Mouse (Mus musculus) neural tube, embryonic 13.5 days (tissue): ENCODE data around the gene Rps19bp1. TPM values are rescaled to one million over a fixed set of nuclear protein-coding genes. Genes with fewer than 3 reads are reported as not detected.
A peak's percentile ranks its signal among the peaks of the same experiment; 100 is the strongest.

Source experiments
- ATAC-seq: fragments of 200-750 bp; cut with Nextera tagmentation; 2 replicates; pipeline ENCODE4 v1.8.0; 2017; ENCODE audit warnings: low read depth, mild to moderate bottlenecking, moderate TSS enrichment, moderate library complexity
- H3K27ac ChIP-seq: fragments of 300-500 bp; sonication (generic); replicated peaks from 2 replicates; pipeline ENCODE4 v1.5.1; 2015; ENCODE audit warnings: moderate library complexity, mild to moderate bottlenecking, inconsistent platforms
- H3K27me3 ChIP-seq: fragments of 300-500 bp; sonication (generic); 2 replicates; pipeline ENCODE4 v1.6.1; 2015; ENCODE audit warnings: mild to moderate bottlenecking, inconsistent platforms
- H3K36me3 ChIP-seq: fragments of 300-500 bp; sonication (generic); 2 replicates; pipeline ENCODE4 v1.6.1; 2015; ENCODE audit warnings: mild to moderate bottlenecking, inconsistent platforms
- H3K4me1 ChIP-seq: fragments of 300-500 bp; sonication (generic); replicated peaks from 2 replicates; pipeline ENCODE4 v1.6.1; 2015; ENCODE audit warnings: inconsistent platforms
- H3K4me2 ChIP-seq: fragments of 300-500 bp; sonication (generic); 2 replicates; pipeline ENCODE4 v1.6.1; 2015; ENCODE audit warnings: inconsistent platforms, mild to moderate bottlenecking, moderate library complexity
- H3K4me3 ChIP-seq: fragments of 300-500 bp; sonication (generic); 2 replicates; pipeline ENCODE4 v1.5.1; 2015; ENCODE audit warnings: mild to moderate bottlenecking, inconsistent platforms
- H3K9ac ChIP-seq: fragments of 300-500 bp; sonication (generic); 2 replicates; pipeline ENCODE4 v1.6.1; 2015; ENCODE audit warnings: moderate library complexity, mild to moderate bottlenecking, inconsistent platforms
- H3K9me3 ChIP-seq: fragments of 300-500 bp; sonication (generic); 2 replicates; pipeline ENCODE4 v1.6.1; 2016; ENCODE audit warnings: inconsistent platforms
- WGBS: fragments of 180-500 bp; shearing (Covaris S2); methylation state at CpG from one replicate; pipeline ENCODE4 v1.1.7; 2015; 5-methylcytosine and 5-hydroxymethylcytosine counted together
- polyA plus RNA-seq: library from polyadenylated mRNA; unstranded; fragments of >200 nt; fragmentation: Nextera tagmentation; extraction: Ambion mirVana; gene quantifications from 2 replicates; pipeline ENCODE4 v1.2.1, GENCODE M21; 2015

Rps19bp1 gene
- polyA plus RNA-seq, 1 experiment from 2014 or later, result 74.2 TPM

GRCm38 (mm10) chr15:80228071-80228800 is 35.9 kb downstream of the Rps19bp1 start:
- 62% methylated on average over 17 of the region's 17 CpGs for WGBS
- H3K9me3 ChIP-seq, result no peaks in the 10 kb centered on the region

DNA sequence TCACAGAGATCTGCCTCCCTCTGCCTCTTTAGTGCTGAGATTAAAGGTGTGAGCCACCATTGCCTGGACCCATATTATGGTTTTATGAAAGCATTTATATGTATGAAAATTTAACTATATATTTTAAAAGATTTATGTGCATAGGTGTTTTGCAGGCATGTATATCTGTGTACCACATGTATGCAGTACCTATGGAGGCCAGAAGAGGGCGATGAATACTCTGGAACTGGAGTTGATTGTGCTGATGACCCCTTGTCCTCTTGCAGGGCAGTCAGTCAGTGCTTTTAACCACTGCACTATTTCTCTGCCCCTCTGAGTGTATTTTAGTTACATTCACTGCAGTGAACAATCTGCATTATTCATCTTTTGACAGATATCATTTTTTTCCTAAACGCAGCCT is 38.3 kb downstream of the Rps19bp1 start:
- no peaks in the 10 kb centered on the region for H3K9me3 ChIP-seq
- no peak for ATAC-seq
- H3K4me2 ChIP-seq, result no peak overlapping the region
- no peak overlapping the region for H3K4me3 ChIP-seq
- H3K9ac ChIP-seq, result no peak overlapping the region
- H3K36me3 ChIP-seq, result no peaks in the 10 kb centered on the region
- H3K27me3 ChIP-seq, result no peaks in the 10 kb centered on the region
- WGBS, result 50% methylated on average over 2 of the region's 2 CpGs
- no peaks in the 10 kb centered on the region; the same call in 1 of the 2 replicates for H3K4me1 ChIP-seq
- no peak overlapping the region for H3K27ac ChIP-seq

More at GRCm38 (mm10) chr15:80228071-80228800, 35.9 kb downstream of the Rps19bp1 start:
- H3K9ac ChIP-seq, result no peak overlapping the region
- no peak overlapping the region for H3K4me2 ChIP-seq
- H3K27ac ChIP-seq, result no peak overlapping the region
- H3K4me3 ChIP-seq, result no peak overlapping the region
- H3K27me3 ChIP-seq, result no peaks in the 10 kb centered on the region
- no peaks in the 10 kb centered on the region for H3K36me3 ChIP-seq
- no peak for ATAC-seq
- peaks cover 3% of the 10 kb centered on the region for H3K4me1 ChIP-seq

DNA sequence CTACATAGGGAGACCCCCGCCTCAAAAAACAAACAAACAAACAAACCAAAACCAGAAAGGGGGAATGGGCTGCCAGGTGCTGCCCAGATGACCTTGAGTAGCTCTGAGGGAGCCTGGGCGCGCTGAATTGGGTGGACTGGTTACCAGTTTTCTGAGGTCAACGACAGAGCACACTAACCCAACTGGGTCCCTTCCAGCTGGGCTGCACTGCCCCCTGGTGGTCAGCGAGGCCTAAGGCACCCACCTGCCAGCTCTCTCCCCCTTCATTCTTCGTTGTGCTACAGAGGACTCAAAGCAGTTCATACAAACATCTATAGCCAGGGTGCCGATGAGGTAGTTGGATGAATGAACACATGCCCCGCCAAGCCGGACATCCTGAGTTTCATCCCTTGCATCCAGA is 38.9 kb downstream of the Rps19bp1 start:
- Histone ChIP-seq H3K27me3 (no peaks in the 10 kb centered on the region), H3K9ac (no peak overlapping the region), H3K27ac (no peak overlapping the region), H3K9me3 (no peaks in the 10 kb centered on the region), H3K36me3 (no peaks in the 10 kb centered on the region), H3K4me3 (no peak overlapping the region), H3K4me1 (no peaks in the 10 kb centered on the region; the same call in 1 of the 2 replicates), H3K4me2 (no peak overlapping the region)
- ATAC-seq, result no peak; the same call in 1 of the 2 replicates
- WGBS, result 31% methylated on average over 9 of the region's 9 CpGs

GRCm38 (mm10) chr15:80223751-80224150 is 40.4 kb downstream of the Rps19bp1 start:
- no peaks in the 10 kb centered on the region for H3K27me3 ChIP-seq
- no peaks in the 10 kb centered on the region for H3K36me3 ChIP-seq
- H3K9ac ChIP-seq, result no peak overlapping the region
- H3K4me3 ChIP-seq, result no peak overlapping the region
- no peak overlapping the region for H3K4me2 ChIP-seq
- no peak overlapping the region for H3K27ac ChIP-seq
- no peaks in the 10 kb centered on the region; the same call in 1 of the 2 replicates for H3K4me1 ChIP-seq
- no peaks in the 10 kb centered on the region for H3K9me3 ChIP-seq
- no peak for ATAC-seq
- 93% methylated on average over 7 of the region's 7 CpGs for WGBS

GRCm38 (mm10) chr15:80221031-80221430 is 43.1 kb downstream of the Rps19bp1 start:
- Histone ChIP-seq H3K27ac (no peak overlapping the region), H3K4me3 (no peak overlapping the region), H3K27me3 (no peaks in the 10 kb centered on the region), H3K4me2 (no peak overlapping the region), H3K9ac (no peak overlapping the region), H3K9me3 (no peaks in the 10 kb centered on the region), H3K4me1 (no peaks in the 10 kb centered on the region; the same call in 1 of the 2 replicates), H3K36me3 (no peaks in the 10 kb centered on the region)
- WGBS, result 70% methylated on average over 8 of the region's 8 CpGs
- no peak for ATAC-seq

DNA sequence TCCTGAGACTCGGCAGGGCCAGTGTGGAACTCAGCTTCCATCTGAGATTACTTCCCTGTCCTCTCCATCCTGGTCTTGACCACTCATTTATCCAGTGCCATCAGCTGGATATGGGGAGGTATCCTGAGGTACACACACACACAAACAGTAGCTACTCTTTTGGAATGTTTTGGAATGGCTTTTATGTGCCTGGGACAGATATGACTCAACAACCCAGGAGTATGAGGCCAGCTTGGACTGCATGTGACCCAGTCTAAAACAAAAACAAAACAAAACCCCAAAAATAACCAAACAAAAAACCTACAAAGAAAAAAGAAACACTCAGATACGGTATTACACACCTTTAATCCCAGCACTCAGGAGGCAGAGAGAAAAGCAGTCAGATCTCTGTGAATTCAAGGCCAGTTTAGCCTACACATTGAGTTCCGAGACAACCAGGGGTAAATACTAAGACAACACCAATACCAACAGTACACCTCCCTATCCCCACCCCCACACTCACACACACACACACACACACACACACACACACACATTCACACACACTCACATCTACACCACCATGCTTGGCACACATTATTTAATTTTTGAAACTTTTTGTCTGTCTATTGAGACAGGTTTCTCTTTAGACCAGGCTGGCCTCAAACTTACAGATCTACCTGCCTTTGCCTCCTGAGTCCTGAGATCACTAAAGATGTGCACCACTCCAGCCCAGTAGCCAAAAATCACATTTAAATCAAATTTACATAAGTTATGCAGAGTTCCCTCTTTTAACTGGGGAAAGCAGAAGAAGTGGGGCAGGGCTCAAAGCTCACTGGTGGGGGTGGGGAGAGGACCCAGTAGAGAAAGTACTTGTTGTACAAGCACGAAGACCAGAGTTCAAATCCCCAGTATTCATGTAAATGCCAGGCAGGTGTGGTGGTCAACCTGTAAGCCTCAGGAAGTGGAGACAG is 44.1 kb downstream of the Rps19bp1 start:
- Histone ChIP-seq H3K4me2 (no peak overlapping the region), H3K4me3 (no peak overlapping the region), H3K9ac (no peak overlapping the region)

DNA sequence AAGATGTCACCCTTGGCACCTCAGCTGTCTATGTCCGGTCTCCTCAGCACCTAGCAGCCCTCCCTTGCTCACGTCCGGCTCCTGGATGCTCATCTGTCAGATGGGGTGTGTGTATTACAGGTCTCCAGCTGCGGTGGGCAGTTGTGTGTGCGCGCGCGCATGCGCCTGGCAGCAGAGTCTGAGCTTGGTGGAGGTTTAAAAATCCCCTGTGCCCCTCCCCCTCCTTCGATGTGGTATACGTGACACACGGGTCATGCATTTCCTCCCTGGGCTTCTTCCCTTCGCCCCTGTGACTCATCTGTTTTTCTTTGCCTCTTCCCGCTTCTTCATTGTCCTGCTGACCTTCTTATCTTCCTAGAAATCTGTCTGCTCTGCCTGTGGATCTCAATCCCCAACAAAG is 44.9 kb downstream of the Rps19bp1 start:
- Histone ChIP-seq H3K27me3 (no peaks in the 10 kb centered on the region), H3K4me2 (peak overlapping the region; percentile 11; the same call in 1 of the 2 replicates), H3K27ac (0 out of 2 replicates have a peak overlapping the region, but pooled peaks have one; percentile 13), H3K4me1 (no peaks in the 10 kb centered on the region; the same call in 1 of the 2 replicates), H3K4me3 (no peak overlapping the region), H3K36me3 (peaks cover 8% of the 10 kb centered on the region; the same call in 1 of the 2 replicates), H3K9me3 (no peaks in the 10 kb centered on the region), H3K9ac (peak overlapping the region; percentile 26; the same call in 1 of the 2 replicates)
- no peak for ATAC-seq
- 52% methylated on average over 14 of the region's 14 CpGs for WGBS

More for the DNA sequence above, 44.1 kb downstream of the Rps19bp1 start:
- no peaks in the 10 kb centered on the region for H3K27me3 ChIP-seq
- H3K9me3 ChIP-seq, result no peaks in the 10 kb centered on the region
- no peak for ATAC-seq
- 83% methylated on average over 4 of the region's 4 CpGs for WGBS
- H3K36me3 ChIP-seq, result 0 out of 2 replicates have a peak, but pooled peaks cover under 1% of the 10 kb centered on the region
- no peak overlapping the region for H3K27ac ChIP-seq
- no peaks in the 10 kb centered on the region; the same call in 1 of the 2 replicates for H3K4me1 ChIP-seq

- Histone ChIP-seq H3K9me3 (no peaks in the 10 kb centered on the region), H3K27me3 (no peaks in the 10 kb centered on the region), H3K36me3 (peaks cover 19% of the 10 kb centered on the region), H3K4me2 (no peak overlapping the region), H3K4me1 (no peaks in the 10 kb centered on the region; the same call in 1 of the 2 replicates), H3K4me3 (no peak overlapping the region), H3K9ac (no peak overlapping the region), H3K27ac (no peak overlapping the region)
- 89% methylated on average over 10 of the region's 10 CpGs for WGBS
- ATAC-seq, result no peak
Observed at GRCm38 (mm10) chr15:80217476-80217875, 46.6 kb downstream of the Rps19bp1 start.

DNA sequence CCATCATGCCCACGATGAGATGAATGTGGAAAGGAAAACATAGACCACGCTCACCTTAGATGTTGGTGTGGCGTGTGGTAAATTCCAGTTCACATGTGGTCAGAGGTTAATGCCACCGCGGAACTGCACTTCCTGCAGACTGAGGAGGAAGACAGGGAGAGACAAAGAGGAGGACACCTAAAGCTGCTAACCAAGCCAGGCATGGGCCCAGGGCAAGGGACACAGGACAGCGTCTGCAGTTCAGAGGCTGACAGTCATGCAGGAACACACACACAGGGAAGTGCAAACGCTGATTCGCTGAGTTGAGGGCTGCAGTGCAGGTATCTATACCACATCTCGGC is 47.7 kb downstream of the Rps19bp1 start:
- no peak for ATAC-seq
- no peaks in the 10 kb centered on the region for H3K9me3 ChIP-seq
- H3K27ac ChIP-seq, result no peak overlapping the region
- 71% methylated on average over 9 of the region's 9 CpGs for WGBS
- no peaks in the 10 kb centered on the region; the same call in 1 of the 2 replicates for H3K4me1 ChIP-seq
- no peak overlapping the region for H3K9ac ChIP-seq
- H3K4me3 ChIP-seq, result no peak overlapping the region
- H3K36me3 ChIP-seq, result peaks cover 29% of the 10 kb centered on the region
- no peak overlapping the region for H3K4me2 ChIP-seq
- no peaks in the 10 kb centered on the region for H3K27me3 ChIP-seq

DNA sequence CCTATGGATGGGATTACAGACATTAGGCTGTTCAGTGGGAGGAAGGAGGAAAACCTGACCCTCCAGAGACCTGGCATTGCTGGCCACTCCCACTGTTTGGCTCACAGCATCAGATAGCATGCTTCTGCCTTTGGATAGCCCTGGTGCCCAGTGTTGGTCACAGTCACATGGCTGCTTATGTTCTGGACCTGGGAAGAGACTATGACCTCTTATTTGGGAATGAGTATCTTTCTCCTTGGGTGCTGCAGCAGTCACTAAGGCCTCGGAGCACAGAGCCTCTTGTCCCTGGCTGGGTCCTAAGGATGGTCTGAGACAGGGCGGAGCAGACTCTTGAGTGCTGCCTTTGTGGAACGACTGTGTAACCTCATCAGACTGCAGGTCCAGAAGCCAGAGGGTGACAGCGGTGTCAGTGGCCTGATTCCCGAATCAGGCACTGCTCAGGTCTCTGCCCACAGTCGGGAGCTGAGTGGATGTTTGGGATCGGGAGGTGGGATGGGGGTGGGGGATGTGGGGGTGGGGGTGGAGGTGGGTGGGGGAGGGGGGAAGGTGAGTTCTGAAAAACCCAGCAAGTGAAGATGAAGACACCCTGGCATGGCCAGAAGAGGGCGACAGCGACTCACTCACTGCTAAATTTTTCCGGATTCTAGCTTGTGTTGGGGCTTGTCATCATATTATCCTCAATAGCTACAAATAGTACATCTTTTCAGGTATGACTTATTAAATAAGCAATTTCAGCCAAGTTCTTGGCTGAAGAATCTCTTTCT is 48.2 kb downstream of the Rps19bp1 start:
- 21% methylated on average over 10 of the region's 10 CpGs for whole genome bisulfite sequencing
- Histone ChIP-seq H3K4me3 (no peak overlapping the region), H3K36me3 (peaks cover 35% of the 10 kb centered on the region), H3K4me2 (no peak overlapping the region), H3K9me3 (no peaks in the 10 kb centered on the region), H3K4me1 (no peaks in the 10 kb centered on the region; the same call in 1 of the 2 replicates), H3K27me3 (no peaks in the 10 kb centered on the region), H3K9ac (no peak overlapping the region), H3K27ac (no peak overlapping the region)
- 0 out of 2 replicates have a peak, but pooled peaks have one; percentile 21 for ATAC-seq

GRCm38 (mm10) chr15:80213688-80214087 is 50.4 kb downstream of the Rps19bp1 start:
- peaks cover 35% of the 10 kb centered on the region for H3K36me3 ChIP-seq
- H3K9ac ChIP-seq, result no peak overlapping the region
- ATAC-seq, result no peak
- H3K4me2 ChIP-seq, result no peak overlapping the region
- H3K27me3 ChIP-seq, result no peaks in the 10 kb centered on the region
- no peaks in the 10 kb centered on the region for H3K4me1 ChIP-seq
- no peak overlapping the region for H3K27ac ChIP-seq
- no peaks in the 10 kb centered on the region for H3K9me3 ChIP-seq
- H3K4me3 ChIP-seq, result no peak overlapping the region
